Mouse (Mus musculus) skeletal muscle tissue, adult 2 months (tissue): Measurements from ENCODE around the gene Map4k5.

ENCODE experiments used
- DNase-seq: peaks from one replicate; pipeline ENCODE4 v3.0.0-alpha.2; 2012; ENCODE audit warnings: low read depth, low spot score

Map4k5 gene

DNA sequence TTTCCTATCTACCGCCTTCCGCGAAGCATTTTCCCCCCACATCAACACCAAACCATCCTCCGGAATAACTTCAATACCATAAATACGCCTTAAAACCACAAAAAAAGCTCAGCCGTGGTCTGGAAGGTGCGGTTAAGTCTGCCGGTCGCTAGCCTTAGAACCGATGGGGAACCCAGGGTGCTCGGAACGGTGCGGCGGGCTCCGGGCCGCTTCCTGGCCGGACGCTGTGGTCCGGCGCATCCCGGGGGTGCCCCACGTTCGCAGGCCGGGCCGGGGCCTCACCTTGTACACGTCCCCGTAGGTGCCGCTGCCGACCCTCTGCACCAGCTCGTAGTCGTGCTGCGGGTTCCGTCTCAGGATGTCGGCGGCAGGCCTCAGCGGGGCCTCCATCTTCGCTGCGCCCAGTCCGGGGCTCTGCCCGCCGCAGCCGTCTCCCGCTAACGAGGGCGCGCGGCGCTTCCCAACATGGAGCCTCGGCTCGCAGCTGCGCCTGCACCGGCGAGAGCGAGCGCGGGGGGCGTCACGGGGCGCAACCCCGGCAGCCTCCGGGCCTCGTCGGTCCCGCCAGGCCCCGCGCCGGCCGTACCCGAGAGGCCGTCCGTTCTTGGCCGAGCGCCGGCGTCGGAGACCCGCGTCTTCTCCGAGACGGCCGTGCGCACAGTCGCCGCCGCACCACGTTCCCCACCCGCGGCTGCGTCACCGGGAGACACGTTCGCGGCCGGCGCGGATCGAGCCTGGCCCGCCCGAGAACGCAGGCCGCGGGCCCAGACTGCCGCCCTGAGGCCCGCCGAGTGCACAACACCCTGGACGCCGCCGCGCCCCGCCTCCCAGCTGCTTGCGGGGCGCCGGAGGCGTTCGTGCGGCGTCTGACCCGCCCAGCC, at the start of gene Map4k5, which contains the start of gene Atl1:
Gene Map4k5, minus strand, starts transcription at position 830 of the 881 bp plus-strand sequence.
Gene Atl1, plus strand, starts transcription at position 244 of the 881 bp plus-strand sequence.
- peak; percentile 79 for DNase-seq

DNA sequence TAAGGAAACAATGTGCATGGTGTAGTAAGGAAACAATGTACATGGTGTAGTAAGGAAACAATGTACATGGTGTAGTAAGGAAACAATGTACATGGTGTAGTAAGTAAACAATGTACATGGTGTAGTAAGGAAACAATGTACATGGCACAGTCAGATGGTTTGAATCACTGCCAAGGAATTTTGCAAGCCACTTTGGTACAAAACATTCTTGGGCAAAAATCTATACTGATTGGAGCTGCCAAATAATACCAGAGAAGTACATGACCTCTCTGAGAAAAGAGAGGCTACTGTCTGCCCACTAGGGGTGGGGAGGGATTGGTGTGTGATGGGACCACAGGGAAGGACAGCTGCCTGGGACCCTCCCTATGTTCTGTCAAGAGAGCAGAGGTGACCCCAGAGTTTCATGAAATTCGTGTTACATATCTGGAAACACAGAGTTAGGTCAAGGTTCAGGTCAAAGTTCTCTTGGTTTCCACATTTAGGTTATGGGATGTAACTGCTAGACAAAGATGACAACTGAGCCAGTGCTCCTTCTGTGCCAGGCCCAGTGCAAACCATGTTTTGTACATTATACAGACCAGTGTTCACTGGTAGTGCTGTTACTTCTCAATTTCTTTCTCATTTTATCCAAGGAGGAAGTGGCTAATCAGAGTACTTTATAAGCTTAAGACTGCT, 48.8 kb upstream of the Map4k5 start:
- no peak for DNase-seq

DNA sequence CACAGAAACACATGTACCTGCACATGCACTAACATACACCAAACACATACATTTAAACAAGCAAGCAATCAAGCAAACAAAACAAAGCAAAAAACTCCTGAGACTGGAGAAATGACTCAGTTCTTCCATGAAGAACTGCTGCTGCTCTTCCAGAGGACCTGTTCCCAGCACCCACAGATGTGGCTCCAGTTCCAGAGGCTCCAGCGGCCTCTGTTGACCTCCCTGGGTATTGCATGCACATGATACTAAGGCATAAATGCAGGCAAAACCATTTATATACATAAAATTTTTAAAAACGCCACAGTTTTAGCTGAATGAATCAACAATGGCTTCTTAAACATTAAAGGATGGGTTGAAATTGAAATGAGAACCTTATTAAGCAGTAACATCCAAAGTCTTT, 46.3 kb upstream of the Map4k5 start:
- DNase-seq, result no peak

DNA sequence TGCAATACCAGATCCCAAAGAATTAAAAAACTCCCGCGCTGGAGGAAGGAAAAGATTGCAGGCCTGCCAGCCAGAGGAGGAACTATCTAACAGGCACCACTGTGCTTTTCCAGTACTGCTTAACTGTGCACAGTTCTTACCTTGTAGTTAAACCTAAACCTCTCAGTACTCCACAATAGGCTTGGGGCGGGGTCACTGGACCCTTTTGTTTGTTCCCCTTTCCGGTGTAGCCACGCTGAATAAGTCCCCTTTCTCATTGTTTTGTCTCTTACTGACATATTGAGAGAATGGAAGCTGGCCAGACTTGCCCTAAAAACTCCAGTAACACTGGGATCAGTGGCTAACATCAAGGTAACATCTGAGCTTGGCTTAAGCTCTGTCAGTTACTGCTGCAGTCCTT, 44.7 kb upstream of the Map4k5 start:
- no peak for DNase-seq

DNA sequence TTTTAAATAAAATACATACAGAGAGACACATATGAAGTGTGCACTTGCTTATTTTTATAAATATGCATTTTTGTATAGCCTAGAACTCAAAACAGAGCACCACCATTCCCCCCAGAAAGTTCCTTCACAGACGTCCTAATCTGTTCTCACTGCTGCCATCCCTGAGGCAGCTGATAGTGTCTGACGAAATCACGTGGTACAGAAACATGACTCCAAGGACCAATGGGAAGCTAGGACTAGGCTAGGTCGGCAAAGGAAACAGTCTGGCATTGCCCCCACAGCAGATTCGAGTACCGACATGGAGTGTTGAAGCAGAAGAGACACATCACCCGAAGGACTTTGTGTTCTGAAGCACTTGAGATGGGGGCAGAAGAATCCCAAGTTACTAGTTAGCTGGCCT, 33.7 kb upstream of the Map4k5 start:
- DNase-seq, result no peak

GRCm38 (mm10) chr12:69924012-69924411, 31.0 kb upstream of the Map4k5 start:
- peak; percentile 31 for DNase-seq

GRCm38 (mm10) chr12:69923603-69924002, 30.6 kb upstream of the Map4k5 start:
- DNase-seq, result no peak

DNA sequence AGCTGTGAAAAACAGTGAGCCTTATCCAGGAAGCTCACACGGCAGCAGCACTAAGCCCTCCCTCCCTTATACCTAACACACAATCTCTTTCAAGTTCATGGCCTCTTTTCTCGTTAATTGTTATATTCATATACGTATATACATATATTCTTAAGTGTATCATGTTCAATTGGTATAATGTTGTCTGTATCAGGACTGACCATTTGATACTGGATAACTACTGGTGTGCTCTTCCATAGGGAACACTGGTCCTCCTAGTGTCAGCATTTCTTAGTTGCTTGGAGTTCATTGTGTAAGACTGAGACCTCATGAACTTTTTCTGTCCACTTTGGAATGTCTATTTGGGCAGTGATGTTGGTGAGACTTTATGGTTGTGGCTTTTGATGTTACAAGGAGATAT, 30.1 kb upstream of the Map4k5 start:
- no peak for DNase-seq

- DNase-seq, result no peak
Observed at GRCm38 (mm10) chr12:69922099-69922498, 29.1 kb upstream of the Map4k5 start.

DNA sequence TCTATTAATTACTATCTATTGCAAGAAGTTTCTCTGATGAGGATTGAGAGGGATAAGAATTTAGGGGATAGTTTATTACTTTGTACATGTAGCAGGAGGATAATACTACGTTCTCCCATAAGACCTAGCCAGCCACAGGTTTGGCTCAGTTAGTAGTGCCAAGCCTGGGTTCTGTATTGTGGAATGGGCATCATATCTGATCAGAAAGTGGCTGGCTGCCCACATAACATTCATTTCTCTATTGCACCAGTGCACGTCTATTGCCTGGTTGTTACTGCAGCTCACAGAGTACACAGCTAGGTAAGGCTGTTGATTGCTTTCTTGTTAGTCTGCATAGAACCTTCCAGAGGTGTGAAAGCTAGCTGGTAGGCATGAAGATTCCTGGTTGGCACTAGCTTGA, 24.9 kb upstream of the Map4k5 start:
- no peak for DNase-seq

GRCm38 (mm10) chr12:69912737-69913136, 19.7 kb upstream of the Map4k5 start:
- no peak for DNase-seq

- no peak for DNase-seq
Observed at GRCm38 (mm10) chr12:69911906-69912305, 18.9 kb upstream of the Map4k5 start.

GRCm38 (mm10) chr12:69908511-69908900, 15.5 kb upstream of the Map4k5 start:
- no peak for DNase-seq

DNA sequence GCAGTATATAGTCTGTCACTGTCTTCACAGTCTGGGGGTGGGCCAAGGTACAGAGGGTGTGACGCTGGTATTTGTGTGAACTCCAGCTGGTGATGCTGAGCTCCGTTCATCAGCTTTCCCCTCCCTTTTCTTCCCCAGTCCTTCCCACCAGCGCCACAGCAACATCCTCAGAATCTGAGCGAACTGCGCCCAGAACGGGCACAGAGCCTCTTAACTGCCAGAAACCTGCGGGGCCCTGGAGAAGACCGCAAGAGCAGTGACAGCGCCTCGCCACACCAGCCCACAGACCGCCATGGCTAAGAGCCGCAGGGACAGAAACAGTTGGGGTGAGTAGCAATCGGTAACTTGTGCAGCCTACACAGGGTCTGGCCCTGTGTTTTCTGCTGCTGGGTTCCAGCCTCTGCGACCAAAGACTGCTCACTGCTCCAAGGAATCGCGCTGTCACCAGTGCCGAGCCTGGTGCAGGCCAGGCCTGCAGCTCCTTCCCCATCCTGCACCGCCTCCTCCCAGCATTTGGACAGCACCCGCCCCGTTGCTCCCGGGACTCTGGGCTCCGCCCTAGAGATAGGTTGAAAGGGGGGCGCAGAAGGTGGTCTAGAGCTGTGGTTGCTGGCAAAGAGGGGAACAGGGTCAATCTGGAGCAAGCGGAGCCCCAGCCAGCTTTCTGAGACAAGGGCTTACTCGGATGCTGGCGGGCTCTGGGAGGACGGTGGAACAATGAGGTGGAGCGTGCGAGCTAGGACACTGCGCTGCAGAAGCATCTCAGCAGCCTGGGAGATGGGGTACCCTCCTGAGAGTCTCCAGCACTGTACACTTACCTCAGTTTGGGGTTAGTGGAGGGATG, 14.9 kb upstream of the Map4k5 start:
- DNase-seq, result no peak

GRCm38 (mm10) chr12:69904991-69905390, 12.0 kb upstream of the Map4k5 start:
- DNase-seq, result no peak

DNA sequence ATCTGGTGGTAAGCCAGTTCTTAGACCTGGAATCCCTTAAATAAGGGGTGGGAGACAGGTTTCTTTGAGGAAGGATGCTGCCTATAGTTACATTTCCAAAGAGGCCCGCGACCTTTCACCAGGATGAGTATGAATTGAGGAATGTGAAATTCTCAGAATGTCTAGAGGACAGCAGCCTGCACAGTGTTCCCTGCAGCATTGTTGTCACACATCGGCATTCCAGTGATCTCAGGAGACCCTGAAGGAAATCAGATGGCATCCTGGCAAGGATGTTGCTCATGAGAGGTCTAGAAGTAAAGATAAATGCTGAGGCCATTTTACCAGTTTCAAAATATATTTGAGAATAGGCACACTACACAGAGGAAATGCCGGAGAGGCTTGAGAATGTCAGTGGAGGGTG, 5.1 kb upstream of the Map4k5 start:
- no peak for DNase-seq

DNA sequence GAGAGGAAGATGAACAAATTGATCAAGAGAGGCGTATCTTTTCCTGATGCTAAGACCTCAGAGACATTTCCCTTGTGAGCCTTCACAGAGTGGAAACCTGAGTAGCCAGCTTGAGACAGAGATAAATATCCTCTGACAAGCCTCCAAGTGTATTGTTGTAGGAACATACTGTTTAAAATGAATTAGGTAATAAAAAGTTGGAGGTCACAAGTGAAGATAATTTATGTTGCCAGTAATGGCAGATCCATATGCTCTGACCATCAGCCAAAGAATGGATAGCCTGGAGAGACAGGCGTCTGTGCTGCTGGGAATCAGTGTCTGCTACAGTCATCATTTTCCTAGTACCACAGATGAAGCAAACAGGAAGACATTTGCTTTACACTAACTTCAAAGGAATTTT, 2.0 kb upstream of the Map4k5 start:
- DNase-seq, result no peak

DNA sequence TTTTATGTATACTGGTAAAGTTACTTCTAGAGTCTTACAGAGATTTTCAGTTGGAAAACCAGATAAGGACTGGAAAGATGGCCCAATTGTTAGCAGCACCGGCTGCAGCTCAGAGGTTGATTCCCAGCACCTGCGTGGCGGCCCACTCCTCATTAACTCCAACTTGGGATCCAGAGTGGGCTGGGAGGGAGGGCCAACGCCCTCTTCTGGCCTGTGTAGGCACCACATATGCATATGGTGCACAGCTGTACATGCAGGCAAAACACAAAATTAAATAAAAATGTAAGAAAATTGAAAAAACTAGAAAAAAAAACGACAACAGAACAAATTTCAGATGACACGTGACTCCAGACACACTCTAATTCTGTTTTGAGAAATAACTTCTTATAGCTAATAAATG, 927 bp upstream of the Map4k5 start:
- DNase-seq, result no peak

- DNase-seq, result no peak
Observed at GRCm38 (mm10) chr12:69891721-69892120, 1.3 kb downstream of the Map4k5 start.

GRCm38 (mm10) chr12:69890476-69890875, 2.5 kb downstream of the Map4k5 start:
- DNase-seq, result no peak

GRCm38 (mm10) chr12:69890051-69890450, 2.9 kb downstream of the Map4k5 start:
- no peak for DNase-seq

DNA sequence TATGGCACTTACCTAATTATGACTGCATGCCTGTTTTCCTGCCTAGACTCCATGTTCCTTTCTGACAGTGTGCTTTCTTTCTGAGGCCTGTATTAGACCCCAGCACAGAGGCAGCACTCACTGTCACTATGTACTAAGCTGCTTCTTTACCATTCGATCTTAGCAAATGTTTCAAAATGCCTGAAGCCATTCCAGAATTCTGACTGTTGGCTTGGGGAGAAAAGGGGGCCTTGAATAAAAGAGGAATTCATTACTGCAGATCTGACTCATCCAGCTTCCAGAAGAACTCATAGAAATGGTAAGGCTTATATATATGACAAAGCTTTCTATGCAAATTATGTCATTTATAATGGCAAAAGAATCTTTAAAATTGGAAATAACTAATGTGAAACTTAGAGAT, 4.7 kb downstream of the Map4k5 start:
- DNase-seq, result no peak
